Comparison of ENCODE assay signal across 8 mouse cellular contexts in genomic region chr2:173737222-173737989, GRCm38 (mm10). TPM values are rescaled to one million over a fixed set of nuclear protein-coding genes. Genes with fewer than 3 reads are reported as not detected.
A peak's percentile ranks its signal among the peaks of the same experiment; 100 is the strongest.
DNase-seq lines count a peak whose midpoint lies in the region; ATAC-seq lines count a peak whose summit lies in the region.

Gene Vapb, plus strand, starts transcription at chr2:173737511.

- peak within 1 kb of the TSS; percentile 80 for H3K27ac ChIP-seq in hindbrain, embryonic 15.5 days (replicated peaks)

- peak within 1 kb of the TSS; percentile 77 for H3K9ac ChIP-seq in hindbrain, embryonic 15.5 days

- no peaks in the 10 kb centered on the region for H3K27me3 ChIP-seq in hindbrain, embryonic 15.5 days

- H3K4me1 ChIP-seq in hindbrain, embryonic 15.5 days (replicated peaks) = peaks cover 29% of the 10 kb centered on the region

- H3K4me2 ChIP-seq in hindbrain, embryonic 15.5 days = peak within 1 kb of the TSS; percentile 61

- ATAC-seq in hindbrain, embryonic 15.5 days (ENCODE audit: low FRiP score, low read depth) = peak; percentile 96

- H3K36me3 ChIP-seq in hindbrain, embryonic 15.5 days = peaks cover 3% of the 10 kb centered on the region; the same call in 1 of the 2 replicates

- no peaks in the 10 kb centered on the region for H3K9me3 ChIP-seq in hindbrain, embryonic 15.5 days

- peak; percentile 98 for DNase-seq in T-cell, adult 2 months (ENCODE audit: low spot score)
- DNase-seq in cerebellum, postnatal 36 days = peak; percentile 99 to 100
- DNase-seq in frontal cortex, postnatal 36 days (ENCODE audit: low spot score in 2 of 2) = peak; percentile 99 to 100
- DNase-seq in left cerebral cortex, adult 11 months (ENCODE audit: low spot score) = peak; percentile 97
- DNase-seq in lung, postnatal 4 days = peak; percentile 99 to 100
- DNase-seq in retina, postnatal 7 days (ENCODE audit: low read depth, low spot score) = peak; percentile 97
- peak; percentile 99 for DNase-seq in urinary bladder, adult 2 months (ENCODE audit: low spot score)

- under 1% methylated on average over 64 of the region's 70 CpGs for WGBS in hindbrain, embryonic 15.5 days

- H3K4me3 ChIP-seq in hindbrain, embryonic 15.5 days = peak within 1 kb of the TSS; percentile 74

RNA-seq across cellular contexts. Expression of gene Vapb, which starts in this region (rescaled TPM):
- polyA plus RNA-seq in hindbrain, embryonic 15.5 days (2015; fragmentation: Nextera tagmentation; extraction: Ambion mirVana) = 15.9 and 18.4 TPM in 2 replicates
- polyA plus RNA-seq in urinary bladder, adult 2 months (2012; rRNA removed) = 54.9 and 63.5 TPM in 2 replicates

Comparison
In these comparisons a context has a peak if more than half of its experiments do, and no peak if none do; other contexts are left out.
1. Peak in every context shown above with its lines: DNase-seq, ATAC-seq, H3K4me3 ChIP-seq and H3K27ac ChIP-seq.